Mouse (Mus musculus) R1 (cell line): ENCODE data around the gene Higd1c.
A peak's percentile ranks its signal among the peaks of the same experiment; 100 is the strongest.
"Not testable (repeated sequence)": the region's sequence is repeated elsewhere in the genome, so short reads cannot be mapped to it uniquely, and the experiment has no call there.

Experiments used
- DNase-seq: peaks from one replicate; pipeline ENCODE4 v3.0.0-alpha.2; 2018; ENCODE audit warnings: low read depth, low spot score

Higd1c gene

GRCm38 (mm10) chr15:100410918-100411672 lies 46.8 kb downstream of the Higd1c start:
- DNase-seq: no peak

- no peak for DNase-seq
Measured at GRCm38 (mm10) chr15:100411731-100412130, 47.4 kb downstream of the Higd1c start.

GRCm38 (mm10) chr15:100413306-100413705 lies 49.0 kb downstream of the Higd1c start:
- no peak for DNase-seq

GRCm38 (mm10) chr15:100414011-100414410 lies 49.7 kb downstream of the Higd1c start:
- no peak for DNase-seq

- DNase-seq: no peak
Measured at GRCm38 (mm10) chr15:100414942-100415341, 50.6 kb downstream of the Higd1c start.

- DNase-seq: no peak
Measured at GRCm38 (mm10) chr15:100415684-100416083, 51.3 kb downstream of the Higd1c start.

- DNase-seq: no peak
Measured at GRCm38 (mm10) chr15:100417854-100418450, 53.6 kb downstream of the Higd1c start.

GRCm38 (mm10) chr15:100419311-100419710 lies 55.0 kb downstream of the Higd1c start:
- no peak for DNase-seq

- no peak for DNase-seq
Measured at GRCm38 (mm10) chr15:100419901-100420745, 55.8 kb downstream of the Higd1c start.

- DNase-seq: no peak
Measured at GRCm38 (mm10) chr15:100421059-100421757, 56.9 kb downstream of the Higd1c start.

- not testable (repeated sequence) for DNase-seq
Measured at GRCm38 (mm10) chr15:100421758-100422197, 57.4 kb downstream of the Higd1c start, which contains the start of gene Gm5475. TSS of gene Gm5475 (plus strand) at chr15:100422147.

- DNase-seq: peak; percentile 61
Measured at GRCm38 (mm10) chr15:100422476-100422875, 58.1 kb downstream of the Higd1c start.

- DNase-seq: peak; percentile 95
Measured at GRCm38 (mm10) chr15:100422899-100423860, 58.8 kb downstream of the Higd1c start.

GRCm38 (mm10) chr15:100423916-100424315 lies 59.6 kb downstream of the Higd1c start:
- no peak for DNase-seq

GRCm38 (mm10) chr15:100424396-100425122 lies 60.2 kb downstream of the Higd1c start, which contains the start of gene Slc11a2:
TSS of gene Slc11a2 (minus strand) at chr15:100425072.
- no peak for DNase-seq

- no peak for DNase-seq
Measured at GRCm38 (mm10) chr15:100428296-100428905, 64.1 kb downstream of the Higd1c start.

GRCm38 (mm10) chr15:100429959-100430565 lies 65.7 kb downstream of the Higd1c start:
- DNase-seq: no peak

- no peak for DNase-seq
Measured at GRCm38 (mm10) chr15:100433234-100433633, 68.9 kb downstream of the Higd1c start.
